Mouse (Mus musculus) layer of hippocampus, adult 8-10 months (tissue): ENCODE results near the gene Ooep. TPM values are rescaled to one million over a fixed set of nuclear protein-coding genes. Genes with fewer than 3 reads are reported as not detected.

Experiments used
- total RNA-seq, 4 experiments: library from RNA; stranded (reverse); gene quantifications; 2 replicates each; pipeline ENCODE4 v1.2.4; 2022

Gene Ooep
- total RNA-seq, 4 experiments from 2014 or later, result 0.14 TPM; not detected in 3

Other genes starting within 250 kb of the Ooep start
- gene Gsta4, start 196.0 kb downstream of the Ooep start, total RNA-seq, result 10 to 100 TPM; 50.5 to 52.8 (median 51.7) TPM
- gene Gsta1, start 148.1 kb downstream of the Ooep start, total RNA-seq, result not detected
- gene Gm3776, start 121.6 kb downstream of the Ooep start, total RNA-seq, result not detected
- not detected for gene Gm10639, start 88.8 kb downstream of the Ooep start, total RNA-seq
- gene Omt2a, start 63.9 kb downstream of the Ooep start, total RNA-seq, result not detected
- not detected for gene Omt2b, start 51.1 kb downstream of the Ooep start, total RNA-seq
- gene Gsta2, start 22.9 kb downstream of the Ooep start, total RNA-seq, result 1 to 10 TPM in 1 of 4 experiments, under 1 TPM in 2, not detected in 1; 0.45 to 2.6 (median 0.64) TPM
- under 1 TPM in 1 of 4 experiments, not detected in 3; 0.98 TPM for gene Dppa5a, start 10.5 kb downstream of the Ooep start, total RNA-seq
- under 1 TPM in 2 of 4 experiments, not detected in 2; 0.14 to 0.20 TPM for gene Ddx43, start 17.1 kb upstream of the Ooep start, total RNA-seq
- 1 to 10 TPM in 2 of 4 experiments, under 1 TPM in 2; 0.68 to 1.5 (median 0.91) TPM for gene Cgas, start 64.5 kb upstream of the Ooep start, total RNA-seq
- 10 to 100 TPM; 20.4 to 27.7 (median 26.1) TPM for gene Mto1, start 69.5 kb upstream of the Ooep start, total RNA-seq
- gene Gm17324, start 70.1 kb upstream of the Ooep start, total RNA-seq, result 1 to 10 TPM in 1 of 4 experiments, under 1 TPM in 3; 0.60 to 1.3 (median 0.79) TPM
- 1,000 to 10,000 TPM; 2,504 to 3,682 (median 3,062) TPM for gene Eef1a1, start 110.4 kb upstream of the Ooep start, total RNA-seq
- gene Slc17a5, start 209.3 kb upstream of the Ooep start, total RNA-seq, result 10 to 100 TPM; 20.0 to 22.5 (median 20.9) TPM
- gene Cd109, start 236.8 kb upstream of the Ooep start, total RNA-seq, result 1 to 10 TPM; 2.2 to 5.3 (median 3.7) TPM